Mouse (Mus musculus): ENCODE measurements around the gene Ece2.

- TF ChIP-seq CTCF (IDR thresholded peaks at IDR 0.05; ENCODE audit: insufficient read depth, low read depth, low read length) (no peak), POLR2A (IDR thresholded peaks at IDR 0.05; ENCODE audit: insufficient read depth, low read depth, low read length) (no peak)
Observed at GRCm38 (mm10) chr16:20673706-20674303, 44.2 kb downstream of the Ece2 start.
